Mouse (Mus musculus): Measurements from ENCODE around the gene Bcl7a. TPM values are rescaled to one million over a fixed set of nuclear protein-coding genes. Genes with fewer than 3 reads are reported as not detected.

Bcl7a gene
- polyA plus RNA-seq, 1 experiment, result 53.2 TPM

DNA sequence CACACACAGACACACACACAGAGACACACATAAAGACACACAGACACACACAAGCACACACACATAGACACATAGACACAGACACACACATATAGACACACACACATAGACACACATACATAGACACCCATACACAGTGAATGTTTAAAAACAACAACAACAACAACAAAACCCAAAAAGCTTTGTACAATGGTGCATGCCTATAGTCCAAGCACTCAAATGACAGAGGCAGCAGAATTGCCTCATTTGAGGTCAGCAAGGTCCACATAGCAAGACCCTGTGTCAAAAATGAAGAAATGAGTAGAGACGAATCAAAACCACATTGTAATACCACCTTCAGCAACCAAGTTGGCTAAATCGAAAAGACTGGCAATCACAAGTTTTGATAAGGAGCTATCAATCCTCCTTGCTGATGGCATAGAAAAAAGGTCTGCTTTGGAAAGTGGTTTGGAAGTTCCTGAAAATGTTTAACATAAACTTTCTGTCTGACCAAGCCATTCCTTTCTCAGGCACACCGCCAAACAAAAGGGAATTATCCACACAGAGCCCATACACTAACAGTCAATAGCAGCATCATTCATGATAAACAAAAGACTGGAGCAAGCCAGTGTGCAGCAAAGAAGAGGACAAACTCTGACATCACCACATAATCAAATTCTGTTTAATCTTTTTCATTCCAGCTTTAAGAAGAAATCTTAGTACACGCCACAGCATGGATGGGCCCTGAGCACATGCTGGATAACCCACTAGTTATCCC lies 7.3 kb upstream of the Bcl7a start:
- peak; percentile 40 for DNase-seq (ENCODE audit: low read depth)
- TF ChIP-seq CTCF (IDR thresholded peaks at IDR 0.05; ENCODE audit: borderline replicate concordance, extremely low read depth, insufficient read depth, insufficient read length) (no peak), POLR2A (IDR thresholded peaks at IDR 0.05; ENCODE audit: borderline replicate concordance, extremely low read depth, insufficient read depth, insufficient read length, poor library complexity, severe bottlenecking) (no peak)

GRCm38 (mm10) chr5:123338463-123338862 lies 5.2 kb upstream of the Bcl7a start:
- TF ChIP-seq CTCF (IDR thresholded peaks at IDR 0.05; ENCODE audit: borderline replicate concordance, extremely low read depth, insufficient read depth, insufficient read length), result no peak
- no peak for TF ChIP-seq POLR2A (IDR thresholded peaks at IDR 0.05; ENCODE audit: borderline replicate concordance, extremely low read depth, insufficient read depth, insufficient read length, poor library complexity, severe bottlenecking)

GRCm38 (mm10) chr5:123344628-123344962 lies 961 bp downstream of the Bcl7a start:
- TF ChIP-seq CTCF (IDR thresholded peaks at IDR 0.05; ENCODE audit: borderline replicate concordance, extremely low read depth, insufficient read depth, insufficient read length) (no peak), POLR2A (IDR thresholded peaks at IDR 0.05; ENCODE audit: borderline replicate concordance, extremely low read depth, insufficient read depth, insufficient read length, poor library complexity, severe bottlenecking) (no peak)

More at GRCm38 (mm10) chr5:123338463-123338862, 5.2 kb upstream of the Bcl7a start:
- DNase-seq (ENCODE audit: low read depth), result no peak

DNA sequence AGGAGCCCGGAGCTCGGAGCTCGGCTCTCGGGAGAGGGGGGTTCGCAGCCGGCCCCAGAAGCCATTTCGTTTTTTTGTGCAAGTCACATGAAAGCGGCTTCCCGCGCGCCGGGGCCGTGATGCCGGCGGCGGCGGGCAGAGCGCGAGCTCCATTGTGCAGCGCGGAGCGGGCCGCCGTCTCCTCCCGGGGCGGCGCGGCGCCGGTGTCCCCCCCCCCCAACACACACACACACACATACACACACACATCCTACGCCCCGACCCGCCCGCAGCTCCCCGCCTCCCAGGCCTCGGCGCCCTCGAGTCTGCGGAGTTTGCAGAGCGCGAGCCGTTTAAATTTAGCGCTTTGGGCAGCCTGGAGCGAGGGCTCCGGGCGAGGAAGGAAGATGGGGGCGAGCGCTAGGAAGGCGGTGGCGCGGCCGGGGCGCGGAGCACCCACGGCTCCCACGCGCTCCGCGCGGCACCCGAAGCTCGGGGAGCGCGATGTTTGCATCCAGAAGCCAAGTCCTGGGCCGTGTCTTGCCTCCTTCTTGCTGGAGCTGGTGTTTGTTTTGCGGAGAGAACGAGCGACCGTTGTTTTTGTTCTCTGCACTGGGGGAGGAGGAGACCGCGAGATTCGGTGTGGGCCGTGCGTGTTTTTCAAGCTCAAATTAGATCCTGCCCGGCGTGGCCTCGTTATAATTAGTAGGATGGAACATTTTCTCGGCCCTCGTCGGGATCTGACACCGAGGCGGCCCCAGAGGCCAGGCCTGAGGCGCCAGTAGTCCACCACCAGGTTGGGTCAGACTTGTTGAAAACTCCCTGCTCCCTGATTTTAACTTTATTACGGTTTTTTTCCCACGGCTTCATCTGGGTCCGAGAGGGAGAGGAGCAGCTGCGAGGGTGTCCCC lies 1.6 kb downstream of the Bcl7a start:
- TF ChIP-seq CTCF (IDR thresholded peaks at IDR 0.05; ENCODE audit: borderline replicate concordance, extremely low read depth, insufficient read depth, insufficient read length) (no peak), POLR2A (IDR thresholded peaks at IDR 0.05; ENCODE audit: borderline replicate concordance, extremely low read depth, insufficient read depth, insufficient read length, poor library complexity, severe bottlenecking) (peak; percentile 67)
- peak; percentile 72 for DNase-seq (ENCODE audit: low read depth)

More at GRCm38 (mm10) chr5:123344628-123344962, 961 bp downstream of the Bcl7a start:
- no peak for DNase-seq (ENCODE audit: low read depth)

DNA sequence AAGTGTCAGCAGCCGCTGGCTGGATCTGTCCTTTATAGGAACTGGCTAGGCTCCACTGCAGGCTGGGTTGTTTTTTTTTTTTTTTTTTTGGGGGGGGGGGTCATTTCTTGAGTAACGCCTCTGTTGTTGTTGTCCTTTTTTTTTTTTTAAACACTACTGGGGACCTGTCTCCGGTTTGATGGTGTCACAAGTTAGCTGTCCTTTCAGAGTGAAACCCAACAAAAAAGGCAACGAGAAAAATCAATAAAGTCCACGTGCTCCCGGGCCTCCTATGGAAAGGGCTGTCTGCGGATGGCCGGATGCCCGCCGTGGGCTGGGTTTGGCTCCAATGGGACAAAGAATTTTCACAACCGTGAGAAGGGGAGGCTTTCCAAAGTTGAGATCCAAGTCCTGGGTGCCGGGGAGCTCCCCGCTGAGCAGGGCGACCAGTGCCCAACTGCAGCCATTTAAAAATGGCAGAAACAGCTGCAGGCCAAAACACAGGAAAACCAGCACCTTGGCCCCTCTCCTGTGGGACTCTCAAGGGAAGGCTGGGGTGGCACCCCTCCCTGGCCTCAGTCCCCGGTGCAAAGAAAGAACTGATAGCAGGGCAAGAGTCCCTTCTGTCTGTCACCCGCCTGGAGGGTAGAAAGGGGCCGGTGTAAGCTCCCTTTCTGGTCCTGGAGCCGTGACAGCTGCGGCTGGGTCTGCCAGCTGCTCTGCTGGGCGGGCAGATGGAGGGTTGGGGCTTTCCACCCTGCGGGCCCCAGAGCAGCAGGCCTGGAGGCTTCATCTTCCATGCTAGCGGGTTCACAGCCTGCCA lies 2.4 kb downstream of the Bcl7a start:
- DNase-seq (ENCODE audit: low read depth), result peak; percentile 93
- no peak for TF ChIP-seq CTCF (IDR thresholded peaks at IDR 0.05; ENCODE audit: borderline replicate concordance, extremely low read depth, insufficient read depth, insufficient read length)
- peak; percentile 4; the same call in 1 of the 2 replicates for TF ChIP-seq POLR2A (IDR thresholded peaks at IDR 0.05; ENCODE audit: borderline replicate concordance, extremely low read depth, insufficient read depth, insufficient read length, poor library complexity, severe bottlenecking)

GRCm38 (mm10) chr5:123346701-123347270 lies 3.2 kb downstream of the Bcl7a start:
- TF ChIP-seq CTCF (IDR thresholded peaks at IDR 0.05; ENCODE audit: borderline replicate concordance, extremely low read depth, insufficient read depth, insufficient read length), result no peak
- no peak for TF ChIP-seq POLR2A (IDR thresholded peaks at IDR 0.05; ENCODE audit: borderline replicate concordance, extremely low read depth, insufficient read depth, insufficient read length, poor library complexity, severe bottlenecking)
- DNase-seq (ENCODE audit: low read depth), result no peak

DNA sequence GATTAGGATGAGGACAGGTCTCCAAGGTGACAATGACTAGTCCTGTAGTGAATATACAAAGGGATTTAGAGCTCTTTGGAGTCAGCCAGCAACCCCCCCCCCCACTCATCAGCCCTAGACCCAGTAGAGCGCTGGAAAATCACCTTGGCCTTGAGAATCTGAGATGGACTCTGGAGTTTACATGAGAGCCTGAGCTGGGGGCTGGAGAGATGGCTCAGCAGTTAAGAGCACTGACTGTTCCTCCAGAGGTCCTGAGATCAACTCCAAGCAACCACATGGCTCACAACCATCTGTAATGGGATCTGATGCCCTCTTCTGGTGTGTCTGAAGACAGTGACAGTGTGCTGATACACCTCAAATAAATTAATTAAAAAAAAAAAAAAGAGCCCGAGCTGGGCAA lies 4.4 kb downstream of the Bcl7a start:
- no peak for TF ChIP-seq POLR2A (IDR thresholded peaks at IDR 0.05; ENCODE audit: borderline replicate concordance, extremely low read depth, insufficient read depth, insufficient read length, poor library complexity, severe bottlenecking)
- TF ChIP-seq CTCF (IDR thresholded peaks at IDR 0.05; ENCODE audit: borderline replicate concordance, extremely low read depth, insufficient read depth, insufficient read length), result no peak
- no peak for DNase-seq (ENCODE audit: low read depth)

DNA sequence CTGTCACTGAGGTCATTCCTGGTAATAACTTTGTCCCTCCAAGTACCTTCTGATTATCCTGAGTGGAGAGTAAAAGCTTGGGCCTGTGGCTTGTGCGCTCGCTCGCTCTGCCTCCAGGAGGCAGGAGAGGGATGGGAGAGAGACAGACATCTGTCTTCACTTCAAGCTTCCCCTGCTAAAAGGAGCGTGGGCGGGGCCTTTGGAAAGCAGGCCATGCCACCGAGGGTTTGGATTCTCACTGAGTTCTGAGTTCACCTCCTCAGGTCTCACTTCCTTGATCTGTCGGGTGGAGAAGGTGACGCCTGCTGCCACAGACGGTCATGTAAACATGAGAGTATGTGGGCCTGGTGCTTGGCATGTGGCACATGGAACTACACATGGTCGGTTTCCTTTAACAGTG lies 6.8 kb downstream of the Bcl7a start:
- peak; percentile 31; the same call in 1 of the 2 replicates for TF ChIP-seq CTCF (IDR thresholded peaks at IDR 0.05; ENCODE audit: borderline replicate concordance, extremely low read depth, insufficient read depth, insufficient read length)
- no peak for TF ChIP-seq POLR2A (IDR thresholded peaks at IDR 0.05; ENCODE audit: borderline replicate concordance, extremely low read depth, insufficient read depth, insufficient read length, poor library complexity, severe bottlenecking)
- DNase-seq (ENCODE audit: low read depth), result peak; percentile 26

GRCm38 (mm10) chr5:123355918-123356317 lies 12.3 kb downstream of the Bcl7a start:
- DNase-seq (ENCODE audit: low read depth), result no peak
- TF ChIP-seq CTCF (IDR thresholded peaks at IDR 0.05; ENCODE audit: borderline replicate concordance, extremely low read depth, insufficient read depth, insufficient read length) (no peak), POLR2A (IDR thresholded peaks at IDR 0.05; ENCODE audit: borderline replicate concordance, extremely low read depth, insufficient read depth, insufficient read length, poor library complexity, severe bottlenecking) (no peak)

- no peak for DNase-seq (ENCODE audit: low read depth)
- TF ChIP-seq CTCF (IDR thresholded peaks at IDR 0.05; ENCODE audit: borderline replicate concordance, extremely low read depth, insufficient read depth, insufficient read length), result no peak
Observed at GRCm38 (mm10) chr5:123357253-123357652, 13.6 kb downstream of the Bcl7a start.

Data from brain, embryonic 14.5 days (tissue).